Mouse (Mus musculus) lung, adult 2 months (tissue): Measurements from ENCODE around the gene Prkch.

ENCODE experiments used
- CTCF ChIP-seq: fragments of 200-500 bp; IDR thresholded peaks from 2 replicates; pipeline ENCODE4 v1.5.1; 2011; ENCODE audit warnings: mild to moderate bottlenecking, low read length, control low read depth; ENCODE audit not compliant: insufficient read depth
- POLR2A ChIP-seq: fragments of 200-500 bp; IDR thresholded peaks from 2 replicates; pipeline ENCODE4 v1.6.1; 2011; ENCODE audit warnings: low read depth, mild to moderate bottlenecking, control low read depth, low read length, borderline replicate concordance; ENCODE audit errors: extremely low read depth

DNA sequence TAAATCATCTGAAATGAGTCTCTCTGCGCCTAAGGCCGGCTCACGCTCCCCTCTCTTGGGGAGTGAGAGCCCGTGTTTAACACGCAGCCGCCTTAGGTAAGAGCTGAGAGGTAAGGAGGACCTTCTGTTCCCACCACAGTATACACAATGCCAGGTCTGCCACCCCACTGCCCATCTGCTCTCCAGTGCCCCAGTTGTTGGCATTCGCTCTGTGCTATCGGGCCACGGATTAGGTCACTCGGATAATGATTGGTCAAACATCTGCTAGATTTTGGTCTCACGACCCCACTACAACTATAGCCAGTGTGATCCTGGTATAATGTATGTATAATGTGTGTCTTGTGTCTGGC lies 19.0 kb upstream of the Prkch start:
- no peak for TF ChIP-seq CTCF
- no peak for TF ChIP-seq POLR2A
